Mouse (Mus musculus): ENCODE measurements at regions not wholly inside any gene's neighbourhood (a gene's known extent, or its start where the extent isn't known, plus 50 kb on each side); places are given as distances from the start of the nearest gene placed in this dataset.
"Not testable (repeated sequence)": the region's sequence is repeated elsewhere in the genome, so short reads cannot be mapped to it uniquely, and the experiment has no call there.

- DNase-seq: peak; percentile 45
These were observed 735.6 kb upstream of the Zfp386 start for GRCm38 (mm10) chr12:115311956-115312355.

GRCm38 (mm10) chr12:115312604-115313003, 734.9 kb upstream of the Zfp386 start:
- DNase-seq: not testable (repeated sequence)

- DNase-seq: peak; percentile 52
These were observed 726.9 kb upstream of the Zfp386 start for GRCm38 (mm10) chr12:115320641-115321040.

GRCm38 (mm10) chr12:115328439-115328838, 719.1 kb upstream of the Zfp386 start:
- DNase-seq: no peak

- not testable (repeated sequence) for DNase-seq
These were observed 712.8 kb upstream of the Zfp386 start for GRCm38 (mm10) chr12:115334770-115335169.

- DNase-seq: no peak
These were observed 710.9 kb upstream of the Zfp386 start for GRCm38 (mm10) chr12:115336594-115336993.

- DNase-seq: not testable (repeated sequence)
These were observed 701.4 kb upstream of the Zfp386 start for GRCm38 (mm10) chr12:115346112-115346511.

- DNase-seq: not testable (repeated sequence)
These were observed 688.5 kb upstream of the Zfp386 start for GRCm38 (mm10) chr12:115359050-115359449.

GRCm38 (mm10) chr12:115365628-115366027, 681.9 kb upstream of the Zfp386 start:
- not testable (repeated sequence) for DNase-seq

- DNase-seq: peak; percentile 42
These were observed 675.7 kb upstream of the Zfp386 start for GRCm38 (mm10) chr12:115371784-115372183.

- peak; percentile 12 for DNase-seq
These were observed 674.5 kb upstream of the Zfp386 start for GRCm38 (mm10) chr12:115373056-115373455.

- not testable (repeated sequence) for DNase-seq
These were observed 661.0 kb upstream of the Zfp386 start for GRCm38 (mm10) chr12:115386479-115386878.

GRCm38 (mm10) chr12:115404116-115404515, 643.4 kb upstream of the Zfp386 start:
- no peak for DNase-seq

- no peak for DNase-seq
These were observed 642.9 kb upstream of the Zfp386 start for GRCm38 (mm10) chr12:115404657-115405056.

GRCm38 (mm10) chr12:115446247-115446646, 601.3 kb upstream of the Zfp386 start:
- DNase-seq: not testable (repeated sequence)

GRCm38 (mm10) chr12:115452626-115453025, 594.9 kb upstream of the Zfp386 start:
- DNase-seq: not testable (repeated sequence)

- DNase-seq: not testable (repeated sequence)
These were observed 582.7 kb upstream of the Zfp386 start for GRCm38 (mm10) chr12:115464777-115465176.

GRCm38 (mm10) chr12:115468015-115468414, 579.5 kb upstream of the Zfp386 start:
- DNase-seq: not testable (repeated sequence)

- DNase-seq: not testable (repeated sequence)
These were observed 579.0 kb upstream of the Zfp386 start for GRCm38 (mm10) chr12:115468569-115468968.

- DNase-seq: no peak
These were observed 548.7 kb upstream of the Zfp386 start for GRCm38 (mm10) chr12:115498865-115499264.

GRCm38 (mm10) chr12:115507285-115507684, 540.2 kb upstream of the Zfp386 start:
- DNase-seq: not testable (repeated sequence)

GRCm38 (mm10) chr12:115508615-115509342, 538.7 kb upstream of the Zfp386 start:
- DNase-seq: not testable (repeated sequence)

- not testable (repeated sequence) for DNase-seq
These were observed 528.6 kb upstream of the Zfp386 start for GRCm38 (mm10) chr12:115518778-115519541.

Measured in adrenal gland, adult 2 months (tissue).